Mouse (Mus musculus): ENCODE data around the gene 2410137M14Rik.

The 2410137M14Rik gene

DNA sequence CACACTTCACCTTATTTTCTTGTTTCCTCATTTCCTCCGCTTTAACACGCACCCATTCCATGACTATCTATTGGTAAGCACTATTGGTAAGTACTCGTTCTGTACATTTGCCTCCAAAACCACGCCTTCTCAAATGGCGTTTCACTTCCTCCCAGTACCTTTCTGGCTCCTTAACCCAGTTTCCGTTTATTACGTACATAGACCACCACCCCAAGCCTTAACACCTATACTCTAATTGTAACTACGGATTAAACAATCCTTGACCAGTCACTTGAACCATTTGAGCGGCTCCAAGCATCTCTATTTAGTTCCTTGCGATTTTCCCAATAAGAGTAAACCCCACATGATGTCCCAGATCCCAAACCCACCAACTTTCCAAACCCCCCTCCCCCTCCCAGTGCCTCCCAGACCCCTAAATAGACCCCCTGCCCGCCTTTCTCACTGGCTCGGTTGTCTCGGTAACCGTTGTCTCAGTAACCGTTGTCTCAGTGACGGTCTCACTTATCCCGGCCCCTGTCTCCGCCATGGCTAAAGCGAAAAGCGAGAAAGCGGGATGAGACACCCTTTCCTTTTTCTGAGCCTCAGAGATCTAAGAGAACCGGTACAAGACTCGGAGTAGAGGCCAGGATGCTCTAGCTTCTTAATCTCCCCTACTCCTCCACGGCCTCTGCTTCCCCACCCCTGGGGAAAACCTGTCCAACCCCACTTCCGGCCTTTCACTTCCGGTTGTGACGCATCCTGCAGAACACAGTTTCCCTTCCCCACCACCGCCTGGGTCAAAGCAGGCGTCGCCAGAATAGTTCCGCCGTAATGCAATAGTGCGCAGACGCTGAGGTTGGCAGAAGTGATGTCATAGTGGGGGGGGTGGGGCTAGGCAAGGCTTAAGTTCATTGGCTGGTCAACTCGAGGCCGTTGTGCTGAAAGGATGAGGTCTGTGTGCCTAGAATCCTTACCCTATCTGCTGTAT is 29.8 kb downstream of the 2410137M14Rik start, which contains the start of gene Ppp1r11:
Gene Ppp1r11 (minus strand): TSS at position 761 of the 967 bp plus-strand sequence.
- in situ Hi-C loops (cut with MboI; ENCODE audit: low sequenced_read_pairs) = no loop called here

DNA sequence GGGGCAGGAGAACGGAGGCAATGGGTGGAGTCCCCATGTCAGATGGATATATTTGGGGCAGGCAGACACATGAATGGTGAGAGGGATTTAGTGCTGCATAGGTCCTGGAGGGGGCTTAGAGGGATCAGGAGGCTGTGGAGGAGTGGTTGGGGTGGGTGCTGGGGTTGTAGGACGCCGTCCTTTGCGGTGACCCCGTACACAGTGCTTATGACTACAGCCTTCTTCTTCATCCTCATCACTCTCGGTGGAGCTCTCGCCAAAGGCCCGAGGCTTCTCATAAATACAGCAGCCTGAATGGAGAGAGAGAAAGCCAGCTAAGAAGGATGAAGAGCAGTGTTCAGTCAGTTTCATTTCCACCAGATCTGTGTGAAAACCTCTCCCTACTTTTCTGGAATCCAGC is 31.8 kb downstream of the 2410137M14Rik start:
- in situ Hi-C loops (cut with MboI; ENCODE audit: low sequenced_read_pairs) = no loop called here

DNA sequence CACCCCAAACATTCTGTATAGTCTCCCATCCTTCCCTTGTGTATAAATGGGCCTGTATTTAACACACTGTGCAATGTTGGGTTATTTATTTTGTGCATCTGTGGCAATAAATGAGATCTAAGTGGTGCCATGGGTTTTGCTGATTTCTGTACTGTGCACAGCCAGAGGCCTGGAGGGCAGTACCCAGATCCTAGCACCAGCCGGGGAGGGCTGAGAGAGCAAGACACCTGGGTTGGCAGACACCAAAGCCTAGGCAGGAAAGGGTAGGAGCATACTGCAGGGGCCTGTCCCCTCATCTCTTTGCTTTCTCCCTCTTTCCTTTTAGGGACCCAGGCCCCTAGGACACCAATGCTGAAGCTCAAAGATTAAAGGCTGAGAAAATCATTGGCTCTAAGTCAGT is 32.8 kb downstream of the 2410137M14Rik start:
- in situ Hi-C loops (cut with MboI; ENCODE audit: low sequenced_read_pairs) = no loop called here

DNA sequence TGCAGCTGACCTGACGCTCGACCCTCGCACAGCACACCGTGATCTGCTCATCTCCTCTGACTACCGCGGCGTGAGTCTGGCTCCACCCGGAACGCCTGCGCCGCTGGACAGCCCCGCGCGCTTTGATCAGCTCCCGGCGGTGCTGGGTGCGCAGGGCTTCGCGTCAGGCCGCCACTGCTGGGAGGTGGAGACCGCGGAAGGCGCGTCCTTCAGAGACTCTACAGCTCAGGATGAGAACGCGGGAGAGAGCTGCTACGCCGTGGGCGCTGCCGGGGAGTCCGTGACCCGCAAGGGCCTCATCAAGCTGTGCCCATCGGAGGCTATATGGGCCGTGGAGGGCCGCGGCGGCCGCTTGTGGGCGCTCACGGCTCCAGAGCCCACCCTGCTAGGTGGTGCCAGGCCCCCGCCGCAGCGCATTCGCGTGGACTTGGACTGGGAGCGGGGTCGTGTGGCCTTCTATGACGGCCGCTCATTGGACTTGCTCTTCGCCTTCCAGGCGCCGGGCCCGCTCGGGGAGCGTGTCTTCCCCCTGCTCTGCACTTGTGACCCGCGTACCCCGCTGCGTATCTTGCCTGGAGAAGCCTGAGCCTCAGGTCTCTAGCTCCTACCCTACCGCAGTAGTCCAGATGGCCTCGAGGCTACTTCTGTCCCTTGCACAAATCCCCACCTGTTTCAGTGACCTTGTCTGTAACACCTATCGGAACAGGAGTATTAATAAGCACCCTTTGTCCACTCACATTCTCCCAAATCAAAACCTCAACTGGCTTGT is 33.8 kb downstream of the 2410137M14Rik start:
- in situ Hi-C loops (cut with MboI; ENCODE audit: low sequenced_read_pairs) = no loop called here

DNA sequence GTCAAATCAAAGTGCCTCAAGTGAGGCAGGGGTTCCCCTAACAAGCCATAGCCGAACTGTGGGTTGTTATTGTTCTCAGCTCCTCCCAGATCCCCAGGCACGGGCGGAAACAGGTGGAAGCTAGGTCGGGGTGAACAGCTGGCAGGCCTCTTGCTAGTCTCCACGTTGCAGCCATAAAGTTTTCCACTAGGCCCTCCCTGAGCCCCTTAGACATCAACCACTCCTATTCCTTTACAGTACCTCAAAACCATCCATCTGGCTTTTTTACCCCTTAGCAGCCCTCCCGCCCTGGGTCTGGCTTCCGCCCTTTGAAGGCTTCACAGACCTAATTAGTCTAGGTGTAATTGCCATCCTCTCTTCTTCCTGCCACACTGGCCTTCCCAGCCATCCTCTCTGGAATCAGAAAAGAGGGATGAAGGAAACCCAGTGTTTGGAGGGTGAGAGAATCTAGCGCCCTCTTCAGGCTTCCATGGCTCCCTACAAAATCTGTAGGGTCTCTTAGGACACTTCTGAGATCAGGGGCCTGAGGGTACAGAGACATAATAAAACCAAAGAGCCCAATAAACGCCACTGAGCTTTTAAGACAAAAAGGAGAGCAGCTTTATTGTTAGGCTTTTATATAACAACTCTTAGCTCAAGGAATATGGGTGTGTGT is 36.8 kb downstream of the 2410137M14Rik start:
- in situ Hi-C loops (cut with MboI; ENCODE audit: low sequenced_read_pairs) = no loop called here

DNA sequence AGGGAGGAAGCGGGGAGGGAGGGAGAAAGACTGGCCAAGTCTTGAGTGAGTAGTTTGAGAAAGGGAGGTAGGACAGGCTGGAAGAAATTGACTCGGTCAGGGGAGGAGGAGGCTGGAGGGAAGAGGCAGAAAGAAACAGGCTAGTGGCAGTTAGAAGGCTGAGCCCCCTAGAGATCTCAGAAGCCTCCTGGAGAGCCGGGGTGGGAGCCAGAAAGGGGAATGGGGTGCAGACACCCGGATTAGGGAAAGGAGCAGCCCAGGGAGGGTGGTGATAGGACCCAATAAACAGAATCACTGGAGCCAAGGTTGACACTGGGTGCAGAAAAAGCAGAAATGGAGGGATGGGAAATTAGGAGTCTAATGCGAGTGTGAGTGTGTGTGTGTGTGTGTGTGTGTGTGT is 37.3 kb downstream of the 2410137M14Rik start:
- in situ Hi-C loops (cut with MboI; ENCODE audit: low sequenced_read_pairs) = no loop called here

DNA sequence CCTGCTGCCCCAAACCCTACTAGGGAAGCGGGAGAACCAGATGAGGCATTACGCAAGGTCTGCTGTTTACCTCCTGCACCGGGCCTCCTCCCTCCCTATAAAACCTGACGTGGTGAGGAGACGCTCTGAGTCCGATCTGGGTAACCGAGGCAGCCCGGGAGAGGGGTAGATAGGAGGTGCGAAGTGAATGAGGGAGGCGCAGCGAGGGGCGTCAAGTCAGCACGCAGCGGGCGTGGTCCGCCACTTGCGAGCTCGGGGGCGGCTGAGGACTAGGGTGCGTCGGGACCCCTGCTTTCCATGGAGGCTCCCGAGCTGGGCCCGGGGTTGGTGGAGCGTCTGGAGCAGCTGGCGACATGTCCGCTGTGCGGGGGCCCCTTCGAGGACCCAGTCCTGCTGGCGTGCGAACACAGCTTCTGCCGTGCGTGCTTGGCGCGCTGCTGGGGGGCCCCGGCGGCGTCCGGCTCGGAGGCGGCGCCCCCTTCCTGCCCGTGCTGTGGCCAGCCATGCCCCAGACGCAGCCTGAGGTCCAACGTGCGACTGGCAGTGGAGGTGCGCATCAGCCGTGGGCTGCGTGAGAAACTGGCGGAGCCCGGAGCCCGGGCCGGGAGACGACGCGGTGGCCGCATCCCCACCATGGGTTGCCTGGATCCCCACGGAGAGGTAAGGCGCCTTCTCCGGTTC is 38.1 kb downstream of the 2410137M14Rik start, which contains the start of gene Rnf39:
Gene Rnf39 (plus strand): TSS at position 128 of the 681 bp plus-strand sequence.
- in situ Hi-C loops (cut with MboI; ENCODE audit: low sequenced_read_pairs) = no loop called here

DNA sequence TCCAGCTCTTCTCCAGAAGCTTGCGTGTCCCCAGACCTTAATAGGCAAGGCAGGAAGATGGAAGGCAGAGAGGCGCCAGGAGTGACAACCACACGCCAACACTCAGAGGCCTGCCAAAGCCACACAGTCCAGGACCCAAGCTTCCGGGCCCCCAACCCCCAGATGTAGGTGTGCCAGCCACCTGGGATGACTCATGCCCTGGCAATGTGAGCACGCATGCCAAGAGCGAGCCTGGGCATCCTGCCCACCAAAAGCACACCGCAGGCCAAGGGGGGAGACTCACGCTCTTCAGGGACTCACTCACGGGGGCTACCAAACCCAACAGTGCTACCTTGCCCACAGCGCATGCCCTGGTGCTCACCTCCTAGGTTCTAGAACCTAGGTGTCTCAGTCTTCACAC is 38.6 kb downstream of the 2410137M14Rik start:
- in situ Hi-C loops (cut with MboI; ENCODE audit: low sequenced_read_pairs) = no loop called here

DNA sequence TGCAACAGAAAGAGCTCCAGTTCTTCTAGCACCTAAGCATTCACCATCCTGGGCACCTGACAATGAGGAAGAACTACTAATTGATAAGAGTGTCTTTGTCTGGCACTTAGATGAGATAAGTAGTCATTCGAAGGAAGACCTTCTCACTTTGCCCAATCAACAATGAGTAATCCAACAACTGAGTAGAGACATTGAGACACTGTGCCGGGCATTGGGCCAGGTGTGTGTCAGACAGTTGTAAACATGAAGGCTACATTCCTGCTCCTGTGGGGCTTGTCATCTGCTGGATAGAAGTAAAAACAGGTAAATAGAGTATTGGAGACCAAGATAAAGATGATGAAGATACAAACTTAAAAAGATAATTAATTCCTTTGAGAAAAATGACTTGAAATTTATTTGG is 43.0 kb downstream of the 2410137M14Rik start:
- in situ Hi-C loops (cut with MboI; ENCODE audit: low sequenced_read_pairs) = no loop called here

DNA sequence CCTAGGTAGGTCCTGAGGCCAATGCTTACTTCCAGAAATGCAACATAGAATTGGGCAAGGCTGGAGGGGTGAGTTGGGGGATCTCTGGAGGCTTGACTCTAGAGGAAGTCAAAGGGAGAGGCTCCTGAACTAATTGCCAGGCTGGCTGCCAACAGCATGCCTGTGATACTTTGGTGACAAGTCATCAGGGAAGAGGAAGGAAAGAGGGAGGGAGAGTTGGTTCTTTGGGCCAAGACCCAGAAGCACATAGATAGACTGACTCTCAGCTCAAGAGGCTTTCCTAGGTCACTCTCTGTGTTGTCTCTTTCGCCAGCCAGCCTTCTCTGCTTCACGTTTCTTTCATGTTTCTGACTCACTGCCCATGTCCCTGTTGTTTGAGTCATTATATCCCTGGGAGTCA is 49.2 kb downstream of the 2410137M14Rik start:
- in situ Hi-C loops (cut with MboI; ENCODE audit: low sequenced_read_pairs) = no loop called here

DNA sequence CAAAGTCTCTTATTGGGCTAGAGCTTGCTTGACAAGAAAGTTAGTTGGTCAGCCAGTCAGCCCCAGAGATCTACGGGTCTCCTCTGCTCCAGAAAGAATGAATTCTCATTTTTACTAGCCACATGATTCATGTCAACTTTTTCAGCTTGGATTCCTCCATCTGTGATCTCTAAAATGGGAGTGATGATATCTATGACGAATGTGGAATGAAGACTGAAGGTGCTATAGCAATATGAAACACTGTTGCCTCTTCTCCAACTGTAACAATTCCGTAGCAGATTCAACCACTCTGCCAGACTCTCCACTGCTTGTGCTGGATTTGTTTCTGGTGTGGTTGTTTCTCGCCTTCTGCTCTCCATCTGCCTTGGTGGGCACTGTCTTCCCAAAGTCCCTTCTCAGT is 49.9 kb downstream of the 2410137M14Rik start:
- in situ Hi-C loops (cut with MboI; ENCODE audit: low sequenced_read_pairs) = no loop called here

DNA sequence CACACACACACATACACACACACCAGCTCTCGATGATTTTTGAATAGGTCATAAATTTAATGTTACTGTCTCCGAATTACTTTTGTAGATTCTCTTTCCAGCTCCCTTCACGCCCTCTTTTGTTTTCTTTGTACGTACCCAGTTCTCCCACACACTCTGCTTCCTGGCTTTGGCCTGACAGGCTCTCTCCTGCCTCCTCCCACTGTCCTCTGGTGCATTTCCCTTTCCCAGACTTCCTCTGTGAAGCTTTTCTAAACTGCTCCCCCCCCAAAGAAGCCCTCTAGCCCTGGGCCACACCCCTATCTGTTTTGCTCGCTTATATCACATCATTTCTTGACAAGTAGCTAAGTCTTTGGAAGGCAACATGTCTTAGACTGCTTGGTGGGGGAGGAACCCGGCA is 50.8 kb downstream of the 2410137M14Rik start:
- in situ Hi-C loops (cut with MboI; ENCODE audit: low sequenced_read_pairs) = no loop called here

DNA sequence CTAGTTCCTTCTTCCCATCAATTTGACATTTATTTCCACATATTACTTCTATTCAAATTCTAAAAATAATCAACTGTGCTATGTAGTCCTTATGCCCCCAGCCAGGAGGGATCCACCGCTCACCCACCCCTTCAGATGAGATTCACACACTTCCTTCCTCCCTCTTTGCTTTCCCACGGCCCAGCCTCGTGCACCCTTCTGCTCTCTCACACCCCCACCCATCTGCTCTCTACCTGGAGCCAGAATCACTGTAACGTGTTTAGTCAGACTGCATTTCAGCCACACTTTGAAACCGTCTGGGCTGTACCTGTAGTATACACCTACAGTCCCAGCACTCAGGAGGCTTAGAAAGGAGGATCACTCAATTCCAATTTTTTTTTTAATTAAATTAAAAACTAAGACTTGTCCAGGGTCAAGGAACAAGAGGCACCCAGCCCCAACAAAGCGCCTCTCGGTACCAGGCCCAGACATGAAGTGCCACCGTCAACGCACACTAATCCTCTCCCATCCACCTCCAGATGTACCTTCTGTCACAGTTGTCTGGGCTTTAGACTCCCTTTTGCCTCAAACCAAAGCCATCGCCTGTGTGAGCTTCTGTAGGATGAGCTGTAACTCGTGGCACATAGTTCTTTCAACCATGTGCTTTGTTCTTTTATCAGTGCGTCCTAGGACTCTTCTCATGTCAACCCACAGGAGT is 51.7 kb downstream of the 2410137M14Rik start:
- in situ Hi-C loops (cut with MboI; ENCODE audit: low sequenced_read_pairs) = no loop called here
